Mouse (Mus musculus) lung, adult 18-20 months (tissue): ENCODE measurements around the gene Myof.

Experiments used
- DNase-seq, 2 experiments: peaks; one replicate each; pipeline ENCODE4 v3.0.0; 2022; ENCODE audit warnings: mixed read lengths in 2 of 2

Gene Myof

GRCm38 (mm10) chr19:38038267-38038666 is 5.1 kb downstream of the Myof start:
- DNase-seq = peak; percentile 68 to 80

DNA sequence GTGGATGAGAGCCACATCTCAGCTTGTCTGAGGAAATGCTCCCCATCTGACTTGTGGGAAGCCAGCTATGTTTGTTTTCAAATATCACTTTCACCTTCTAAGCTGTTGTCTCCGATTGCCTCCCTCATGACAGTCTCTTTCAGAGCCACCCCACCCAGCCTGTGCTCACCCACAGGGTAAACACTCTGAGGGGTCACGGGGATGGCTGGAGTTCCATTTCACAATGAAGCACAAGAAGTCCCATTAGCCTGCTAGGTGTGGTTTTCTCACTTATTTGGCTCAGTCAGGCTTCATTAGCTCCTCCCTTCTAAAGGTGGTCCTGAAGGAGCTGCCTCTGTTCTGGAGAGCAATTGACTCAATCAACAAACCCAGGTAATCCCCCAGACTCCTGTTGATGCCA is 7.6 kb downstream of the Myof start:
- DNase-seq = peak; percentile 72 to 81

DNA sequence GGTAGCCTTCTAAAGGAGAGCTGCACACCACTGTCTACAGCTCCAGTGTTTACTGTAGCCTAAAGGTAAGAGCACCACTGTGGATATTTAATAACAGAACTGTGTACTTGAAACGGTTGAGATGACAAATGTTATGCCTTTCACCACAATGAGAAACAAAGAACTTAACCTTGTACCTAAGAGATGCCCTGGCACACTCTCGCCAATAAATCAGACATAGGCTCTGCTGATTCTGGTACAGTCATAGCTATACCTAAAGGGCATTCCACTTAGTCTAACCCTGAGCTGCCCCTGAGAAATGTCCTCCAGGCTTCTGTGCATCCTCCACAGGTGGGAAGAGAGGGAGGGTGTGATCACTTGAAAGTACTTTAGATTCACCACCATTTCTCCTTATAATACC is 8.7 kb downstream of the Myof start:
- no peak for DNase-seq

DNA sequence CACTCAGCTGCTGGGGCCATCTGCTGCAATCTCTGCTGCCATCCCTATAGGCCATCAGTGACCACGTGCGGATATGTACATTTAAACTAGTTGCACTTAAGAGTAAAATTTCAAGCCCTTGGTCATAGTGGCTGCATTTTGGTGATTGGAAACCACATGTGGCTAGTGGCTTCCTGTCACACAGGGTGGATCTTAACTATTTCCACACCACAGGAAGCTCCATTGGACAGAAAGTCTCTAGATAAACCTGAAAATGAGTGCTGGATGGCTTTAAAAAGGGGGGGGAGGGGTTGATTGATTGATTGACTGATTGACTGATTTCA is 9.7 kb downstream of the Myof start:
- DNase-seq = no peak

GRCm38 (mm10) chr19:38032993-38033734 is 10.2 kb downstream of the Myof start:
- DNase-seq = no peak

- no peak for DNase-seq
Measured at GRCm38 (mm10) chr19:38031144-38031543, 12.2 kb downstream of the Myof start.

GRCm38 (mm10) chr19:38030673-38031137 is 12.7 kb downstream of the Myof start:
- DNase-seq = peak; percentile 75 to 80

DNA sequence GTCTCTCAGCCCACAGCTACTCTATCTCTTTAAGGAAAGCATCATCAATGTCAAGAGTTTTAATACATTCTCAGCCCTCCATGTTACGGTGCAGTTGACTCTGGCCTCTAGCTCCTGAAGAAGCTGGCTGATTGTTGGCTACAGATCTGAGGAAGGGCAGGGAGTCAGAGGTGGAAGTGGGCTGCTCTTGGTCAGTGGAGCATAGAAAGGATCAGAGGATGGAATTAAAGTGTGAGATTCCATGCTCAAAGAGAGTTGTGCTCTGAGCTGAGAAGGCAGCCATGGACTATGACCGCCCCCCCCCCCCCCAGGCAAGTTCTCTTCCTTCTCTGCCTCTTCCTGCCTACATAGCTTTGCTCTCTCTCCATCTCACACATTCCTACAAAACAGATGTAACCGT is 13.5 kb downstream of the Myof start:
- no peak for DNase-seq

- DNase-seq = no peak
Measured at GRCm38 (mm10) chr19:38029292-38029691, 14.1 kb downstream of the Myof start.

DNA sequence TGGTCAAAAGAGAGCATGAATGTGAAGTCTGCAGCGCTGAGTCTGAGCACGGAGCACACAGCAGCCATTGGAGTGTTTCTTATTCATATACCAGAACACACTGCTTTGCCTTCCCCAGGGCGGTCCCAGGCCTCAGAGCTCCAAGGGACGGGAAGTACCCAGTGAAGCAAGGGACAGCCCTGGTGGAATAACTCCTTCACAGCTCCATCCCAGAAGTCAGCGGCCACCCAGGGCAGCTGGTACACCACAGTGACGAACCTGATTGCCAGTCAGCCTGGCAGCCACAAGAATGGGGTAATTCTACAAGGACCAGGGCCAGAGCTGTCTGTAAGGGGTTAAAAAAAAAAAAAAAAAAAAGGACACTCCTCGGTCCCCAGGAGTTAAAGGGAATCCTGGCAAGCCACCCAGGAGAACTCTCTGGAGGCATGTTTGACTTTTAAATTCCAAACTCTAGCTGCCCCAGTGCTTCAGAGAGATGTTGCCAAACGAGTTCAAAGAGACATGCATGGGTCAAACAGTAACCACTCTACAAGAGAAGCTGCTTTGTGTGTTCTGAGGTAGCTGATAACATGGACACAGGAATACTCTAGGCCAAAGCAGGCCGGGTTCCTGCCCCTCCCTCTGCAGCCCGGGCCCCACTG is 15.4 kb downstream of the Myof start:
- peak; percentile 74 to 82 for DNase-seq

- DNase-seq = peak; percentile 35 to 59
Measured at GRCm38 (mm10) chr19:38027389-38027788, 16.0 kb downstream of the Myof start.

- peak; percentile 50 to 66 for DNase-seq
Measured at GRCm38 (mm10) chr19:38026211-38026624, 17.2 kb downstream of the Myof start.

- DNase-seq = peak; percentile 85 to 92
Measured at GRCm38 (mm10) chr19:38025254-38026041, 17.9 kb downstream of the Myof start.

DNA sequence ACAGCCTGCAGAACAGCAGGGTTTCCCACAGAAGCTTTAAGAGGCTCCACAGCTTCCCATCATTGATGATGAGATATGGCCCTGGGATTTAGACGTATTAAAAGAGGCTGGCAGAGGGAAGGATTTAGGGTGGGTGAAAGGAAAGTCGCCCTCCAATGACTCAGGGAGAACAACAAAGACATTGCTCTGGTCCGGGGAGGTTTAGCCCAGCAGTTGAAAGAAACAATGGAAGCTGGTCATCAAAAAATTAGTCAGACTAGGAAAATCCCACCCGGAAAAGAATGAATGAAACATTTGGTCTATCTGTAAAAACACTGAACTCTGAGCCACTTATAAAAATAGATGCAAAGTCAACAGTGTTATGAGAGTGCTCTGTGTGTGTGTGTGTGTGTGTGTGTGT is 19.8 kb downstream of the Myof start:
- no peak for DNase-seq

- no peak for DNase-seq
Measured at GRCm38 (mm10) chr19:38022710-38023109, 20.7 kb downstream of the Myof start.

DNA sequence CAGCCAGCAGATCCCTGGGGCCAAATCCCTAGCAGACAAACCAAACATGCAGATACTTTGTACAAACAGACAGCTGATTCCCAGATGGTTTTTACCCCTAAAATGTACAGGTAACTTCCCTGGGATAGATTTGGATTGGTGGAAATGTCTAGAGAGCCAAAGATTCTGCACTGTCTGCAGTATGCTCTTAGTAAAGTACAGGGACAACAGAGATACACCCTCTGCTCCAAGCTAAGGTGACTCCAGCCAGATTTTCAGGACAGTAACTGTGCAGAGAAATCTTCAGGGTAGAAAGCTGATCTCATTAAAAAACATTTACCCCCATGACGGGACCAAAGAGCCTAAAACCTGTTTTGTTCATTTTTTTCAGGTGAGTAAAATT is 27.5 kb downstream of the Myof start:
- no peak for DNase-seq

GRCm38 (mm10) chr19:38015180-38015872 is 28.1 kb downstream of the Myof start:
- peak; percentile 91 to 93 for DNase-seq

- DNase-seq = no peak
Measured at GRCm38 (mm10) chr19:38014443-38014842, 28.9 kb downstream of the Myof start.

DNA sequence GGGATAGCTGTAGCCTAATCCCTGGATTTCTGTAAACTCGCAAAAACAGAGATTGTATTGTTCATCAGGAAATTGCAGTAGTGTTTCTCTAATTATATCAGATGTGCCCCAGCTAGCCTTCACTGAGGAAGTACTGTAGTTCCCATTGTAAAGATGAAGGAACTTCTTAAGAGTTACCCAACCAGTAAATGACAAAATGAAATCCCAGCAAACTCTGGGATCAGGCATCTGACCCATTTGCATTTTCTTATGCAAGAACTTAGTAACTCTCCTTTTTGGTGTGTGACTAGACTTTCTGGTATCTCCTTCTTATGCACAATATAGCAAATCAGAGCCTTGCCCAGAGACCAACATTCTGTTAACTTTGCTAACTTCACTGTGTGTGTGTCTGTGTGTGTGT is 32.0 kb downstream of the Myof start:
- no peak for DNase-seq

- peak; percentile 46 to 48 for DNase-seq
Measured at GRCm38 (mm10) chr19:38004809-38005380, 38.5 kb downstream of the Myof start.

DNA sequence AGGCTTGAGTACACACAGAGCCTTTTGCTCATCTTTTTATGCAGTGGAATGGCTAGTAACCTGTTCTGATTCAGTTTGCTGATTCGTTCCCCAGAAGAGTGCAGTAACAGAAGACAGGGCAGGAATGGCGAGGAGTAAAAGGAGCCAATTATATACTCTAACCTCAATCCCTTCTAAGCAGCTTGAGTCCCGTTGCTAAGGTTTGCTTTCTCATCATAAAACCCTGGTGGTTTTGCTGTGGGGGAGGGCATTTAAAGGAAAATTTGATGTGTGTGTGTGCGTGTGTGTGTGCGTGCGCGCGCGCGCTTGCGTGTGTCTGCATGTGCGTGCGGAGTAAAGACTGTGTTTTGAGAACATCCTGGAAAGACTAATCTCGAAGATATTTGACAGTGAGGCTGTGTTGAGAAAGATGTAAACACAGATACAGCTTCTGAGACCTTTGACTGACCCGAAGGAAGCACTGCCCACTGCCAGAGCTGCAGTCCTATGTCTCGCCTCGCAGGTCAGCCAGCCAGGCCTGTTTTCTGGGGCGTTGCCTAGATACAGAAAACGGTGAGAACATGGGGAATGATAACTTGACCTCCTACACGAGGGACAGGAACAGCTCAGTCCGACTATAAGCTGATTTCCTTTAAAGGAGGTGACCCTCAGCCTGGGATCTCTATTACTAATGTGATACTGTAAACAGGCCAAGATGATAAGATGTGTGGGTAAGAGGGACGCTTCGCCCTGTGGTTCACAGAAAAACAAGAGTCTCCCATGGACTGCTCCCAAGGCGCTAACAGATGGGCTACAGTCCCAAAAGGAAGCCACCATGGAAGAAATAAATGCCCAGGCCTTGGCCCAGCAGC is 39.5 kb downstream of the Myof start:
- DNase-seq = peak; percentile 71 to 81

GRCm38 (mm10) chr19:38002816-38003215 is 40.6 kb downstream of the Myof start:
- DNase-seq = no peak
